Mouse (Mus musculus) kidney, embryonic 15.5 days (tissue): ENCODE measurements around the gene Bub1b. TPM values are rescaled to one million over a fixed set of nuclear protein-coding genes. Genes with fewer than 3 reads are reported as not detected.
"Not testable (repeated sequence)": the region's sequence is repeated elsewhere in the genome, so short reads cannot be mapped to it uniquely, and the experiment has no call there.

Experiments used
- ATAC-seq: fragments of 200-750 bp; cut with Nextera tagmentation; replicated peaks from 2 replicates; pipeline ENCODE4 v1.8.0; 2017; ENCODE audit warnings: moderate TSS enrichment; ENCODE audit not compliant: low FRiP score
- H3K27ac ChIP-seq: fragments of 300-500 bp; sonication (generic); 2 replicates; pipeline ENCODE4 v1.5.1; 2015; ENCODE audit warnings: mild to moderate bottlenecking, inconsistent platforms
- H3K27me3 ChIP-seq: fragments of 300-500 bp; sonication (generic); 2 replicates; pipeline ENCODE4 v1.6.1; 2015; ENCODE audit warnings: inconsistent platforms
- H3K36me3 ChIP-seq: fragments of 300-500 bp; sonication (generic); 2 replicates; pipeline ENCODE4 v1.6.1; 2015; ENCODE audit warnings: inconsistent platforms
- H3K4me1 ChIP-seq: fragments of 300-500 bp; sonication (generic); 2 replicates; pipeline ENCODE4 v1.6.1; 2015; ENCODE audit warnings: inconsistent platforms
- H3K4me2 ChIP-seq: fragments of 300-500 bp; sonication (generic); 2 replicates; pipeline ENCODE4 v1.6.1; 2015; ENCODE audit warnings: moderate library complexity, mild to moderate bottlenecking, inconsistent platforms
- H3K4me3 ChIP-seq: fragments of 300-500 bp; sonication (generic); replicated peaks from 2 replicates; pipeline ENCODE4 v1.5.1; 2015; ENCODE audit warnings: mild to moderate bottlenecking, inconsistent platforms
- H3K9ac ChIP-seq: fragments of 300-500 bp; sonication (generic); 2 replicates; pipeline ENCODE4 v1.6.1; 2015; ENCODE audit warnings: mild to moderate bottlenecking, inconsistent platforms
- H3K9me3 ChIP-seq: fragments of 300-500 bp; sonication (generic); replicated peaks from 2 replicates; pipeline ENCODE4 v1.6.1; 2016; ENCODE audit warnings: inconsistent platforms
- WGBS: fragments of 180-500 bp; shearing (Covaris S2); methylation state at CpG from one replicate; pipeline ENCODE4 v1.1.7; 2015; ENCODE audit warnings: mixed read lengths; 5-methylcytosine and 5-hydroxymethylcytosine counted together
- polyA plus RNA-seq: library from polyadenylated mRNA; unstranded; fragments of >200 nt; fragmentation: Nextera tagmentation; extraction: Ambion mirVana; gene quantifications from 2 replicates; pipeline ENCODE4 v1.2.1, GENCODE M21; 2015

The Bub1b gene
- polyA plus RNA-seq, result 98.5 and 103 TPM in 2 replicates

GRCm38 (mm10) chr2:118597673-118598568, at the start of gene Bub1b:
TSS of gene Bub1b (plus strand) at chr2:118598211.
- peak within 1 kb of the TSS; percentile 75 for H3K4me2 ChIP-seq
- peaks cover 32% of the 10 kb centered on the region for H3K4me1 ChIP-seq
- peak within 1 kb of the TSS; percentile 70 for H3K27ac ChIP-seq
- peak within 1 kb of the TSS; percentile 72 for H3K9ac ChIP-seq
- peak within 1 kb of the TSS; percentile 83 for H3K4me3 ChIP-seq
- ATAC-seq, result peak; percentile 97
- H3K36me3 ChIP-seq, result peaks cover 31% of the 10 kb centered on the region
- H3K27me3 ChIP-seq, result no peaks in the 10 kb centered on the region
- H3K9me3 ChIP-seq, result no peaks in the 10 kb centered on the region
- 6% methylated on average over 41 of the region's 41 CpGs for WGBS

GRCm38 (mm10) chr2:118548421-118549221, 49.4 kb upstream of the Bub1b start:
- ATAC-seq, result no peak
- peak overlapping the region; percentile 81 for H3K27ac ChIP-seq
- peak overlapping the region; percentile 72 for H3K9ac ChIP-seq
- H3K36me3 ChIP-seq, result no peaks in the 10 kb centered on the region
- H3K4me2 ChIP-seq, result peak overlapping the region; percentile 84
- H3K27me3 ChIP-seq, result no peaks in the 10 kb centered on the region
- WGBS, result under 1% methylated on average over 18 of the region's 18 CpGs
- no peaks in the 10 kb centered on the region for H3K9me3 ChIP-seq
- peaks cover 61% of the 10 kb centered on the region for H3K4me1 ChIP-seq
- peak overlapping the region; percentile 95 for H3K4me3 ChIP-seq

- peak; percentile 88 for ATAC-seq
- no peaks in the 10 kb centered on the region for H3K36me3 ChIP-seq
- peak within 1 kb of the TSS; percentile 95 for H3K4me3 ChIP-seq
- H3K9ac ChIP-seq, result peak within 1 kb of the TSS; percentile 72
- peaks cover 52% of the 10 kb centered on the region for H3K4me1 ChIP-seq
- H3K27me3 ChIP-seq, result no peaks in the 10 kb centered on the region
- no peaks in the 10 kb centered on the region for H3K9me3 ChIP-seq
- H3K4me2 ChIP-seq, result peak within 1 kb of the TSS; percentile 84
- under 1% methylated on average over 45 of the region's 45 CpGs for WGBS
- peak within 1 kb of the TSS; percentile 81 for H3K27ac ChIP-seq
Observed at GRCm38 (mm10) chr2:118549507-118550473, 48.2 kb upstream of the Bub1b start, which contains the start of gene Bmf. TSS of gene Bmf (minus strand) at chr2:118549687.

- no peaks in the 10 kb centered on the region for H3K27me3 ChIP-seq
- no peak for ATAC-seq
- WGBS, result 76% methylated on average over 2 of the region's 2 CpGs
- H3K36me3 ChIP-seq, result no peaks in the 10 kb centered on the region
- H3K4me2 ChIP-seq, result no peak overlapping the region
- H3K9me3 ChIP-seq, result no peaks in the 10 kb centered on the region
- H3K9ac ChIP-seq, result no peak overlapping the region
- H3K27ac ChIP-seq, result no peak overlapping the region
- peaks cover 34% of the 10 kb centered on the region for H3K4me1 ChIP-seq
- no peak overlapping the region for H3K4me3 ChIP-seq
Observed at GRCm38 (mm10) chr2:118551606-118552005, 46.4 kb upstream of the Bub1b start.

GRCm38 (mm10) chr2:118554356-118554990, 43.5 kb upstream of the Bub1b start:
- H3K4me3 ChIP-seq, result peak overlapping the region; percentile 44
- H3K27me3 ChIP-seq, H3K9me3 ChIP-seq, H3K36me3 ChIP-seq: not testable (repeated sequence)
- ATAC-seq, result peak; percentile 52
- 0 out of 2 replicates have a peak overlapping the region, but pooled peaks have one; percentile 29 for H3K9ac ChIP-seq
- peak overlapping the region; percentile 78 for H3K27ac ChIP-seq
- WGBS, result 65% methylated on average over 17 of the region's 17 CpGs
- H3K4me2 ChIP-seq, result peak overlapping the region; percentile 56
- peaks cover 10% of the 10 kb centered on the region for H3K4me1 ChIP-seq

GRCm38 (mm10) chr2:118558426-118558825, 39.6 kb upstream of the Bub1b start:
- WGBS, result 85% methylated on average over 3 of the region's 3 CpGs
- no peak for ATAC-seq
- H3K4me3 ChIP-seq, result no peak overlapping the region

GRCm38 (mm10) chr2:118562015-118562414, 36.0 kb upstream of the Bub1b start:
- H3K9ac ChIP-seq, result no peak overlapping the region
- H3K4me2 ChIP-seq, result no peak overlapping the region
- no peak for ATAC-seq
- WGBS, result 80% methylated on average over 4 of the region's 4 CpGs
- no peak overlapping the region for H3K27ac ChIP-seq
- no peaks in the 10 kb centered on the region for H3K27me3 ChIP-seq
- H3K4me3 ChIP-seq, result no peak overlapping the region
- no peaks in the 10 kb centered on the region for H3K4me1 ChIP-seq
- no peaks in the 10 kb centered on the region for H3K9me3 ChIP-seq
- no peaks in the 10 kb centered on the region; the same call in 1 of the 2 replicates for H3K36me3 ChIP-seq

More at GRCm38 (mm10) chr2:118558426-118558825, 39.6 kb upstream of the Bub1b start:
- no peaks in the 10 kb centered on the region for H3K9me3 ChIP-seq
- no peak overlapping the region for H3K9ac ChIP-seq
- no peak overlapping the region for H3K27ac ChIP-seq
- 0 out of 2 replicates have a peak, but pooled peaks cover 3% of the 10 kb centered on the region for H3K4me1 ChIP-seq
- H3K36me3 ChIP-seq, result no peaks in the 10 kb centered on the region; the same call in 1 of the 2 replicates
- no peaks in the 10 kb centered on the region for H3K27me3 ChIP-seq
- H3K4me2 ChIP-seq, result no peak overlapping the region

- Histone ChIP-seq H3K4me3 (no peak overlapping the region), H3K9me3 (no peaks in the 10 kb centered on the region), H3K4me2 (no peak overlapping the region), H3K27ac (no peak overlapping the region), H3K36me3 (no peaks in the 10 kb centered on the region; the same call in 1 of the 2 replicates), H3K9ac (no peak overlapping the region), H3K27me3 (no peaks in the 10 kb centered on the region), H3K4me1 (no peaks in the 10 kb centered on the region)
- WGBS, result 86% methylated on average over 3 of the region's 3 CpGs
- no peak for ATAC-seq
Observed at GRCm38 (mm10) chr2:118562431-118562830, 35.6 kb upstream of the Bub1b start.

GRCm38 (mm10) chr2:118567179-118567578, 30.8 kb upstream of the Bub1b start:
- no peaks in the 10 kb centered on the region for H3K27me3 ChIP-seq
- no peak overlapping the region for H3K27ac ChIP-seq
- no peaks in the 10 kb centered on the region for H3K36me3 ChIP-seq
- no peaks in the 10 kb centered on the region for H3K9me3 ChIP-seq
- H3K4me2 ChIP-seq, result no peak overlapping the region
- no peaks in the 10 kb centered on the region for H3K4me1 ChIP-seq
- H3K9ac ChIP-seq, result no peak overlapping the region
- WGBS, result 90% methylated on average over 8 of the region's 8 CpGs
- H3K4me3 ChIP-seq, result no peak overlapping the region
- no peak for ATAC-seq

- H3K4me1 ChIP-seq, result no peaks in the 10 kb centered on the region
- no peak overlapping the region for H3K9ac ChIP-seq
- no peaks in the 10 kb centered on the region for H3K36me3 ChIP-seq
- H3K27ac ChIP-seq, result no peak overlapping the region
- no peaks in the 10 kb centered on the region for H3K9me3 ChIP-seq
- no peak for ATAC-seq
- H3K4me3 ChIP-seq, result no peak overlapping the region
- H3K4me2 ChIP-seq, result no peak overlapping the region
- no peaks in the 10 kb centered on the region for H3K27me3 ChIP-seq
- 88% methylated on average over 2 of the region's 2 CpGs for WGBS
Observed at GRCm38 (mm10) chr2:118570939-118571338, 27.1 kb upstream of the Bub1b start.
